Mouse (Mus musculus) forebrain, embryonic 13.5 days (tissue): ENCODE measurements around the gene Fn1. TPM values are rescaled to one million over a fixed set of nuclear protein-coding genes. Genes with fewer than 3 reads are reported as not detected.

Experiments used
- ATAC-seq: fragments of 200-750 bp; cut with Nextera tagmentation; 2 replicates; pipeline ENCODE4 v1.8.0; 2017
- H3K27ac ChIP-seq: fragments of 300-500 bp; sonication (generic); 2 replicates; pipeline ENCODE4 v1.5.1; 2015; ENCODE audit warnings: inconsistent platforms, mild to moderate bottlenecking, moderate library complexity
- H3K27me3 ChIP-seq: fragments of 300-500 bp; sonication (generic); 2 replicates; pipeline ENCODE4 v1.6.1; 2015; ENCODE audit warnings: mild to moderate bottlenecking, inconsistent platforms
- H3K36me3 ChIP-seq: fragments of 300-500 bp; sonication (generic); 2 replicates; pipeline ENCODE4 v1.6.1; 2015; ENCODE audit warnings: mild to moderate bottlenecking, inconsistent platforms; ENCODE audit not compliant: poor library complexity, severe bottlenecking
- H3K4me1 ChIP-seq: fragments of 300-500 bp; sonication (generic); 2 replicates; pipeline ENCODE4 v1.6.1; 2015; ENCODE audit warnings: inconsistent platforms
- H3K4me2 ChIP-seq: fragments of 300-500 bp; sonication (generic); 2 replicates; pipeline ENCODE4 v1.6.1; 2015; ENCODE audit warnings: inconsistent platforms, mild to moderate bottlenecking, moderate library complexity
- H3K4me3 ChIP-seq: fragments of 300-500 bp; sonication (generic); 2 replicates; pipeline ENCODE4 v1.5.1; 2015; ENCODE audit warnings: mild to moderate bottlenecking, inconsistent platforms
- H3K9ac ChIP-seq: fragments of 300-500 bp; sonication (generic); 2 replicates; pipeline ENCODE4 v1.6.1; 2015; ENCODE audit warnings: mild to moderate bottlenecking, inconsistent platforms
- H3K9me3 ChIP-seq: fragments of 300-500 bp; sonication (generic); replicated peaks from 2 replicates; pipeline ENCODE4 v1.6.1; 2016; ENCODE audit warnings: inconsistent platforms
- WGBS: fragments of 180-500 bp; shearing (Covaris S2); methylation state at CpG from one replicate; pipeline ENCODE4 v1.1.7; 2015; 5-methylcytosine and 5-hydroxymethylcytosine counted together
- polyA plus RNA-seq: library from polyadenylated mRNA; unstranded; fragments of >200 nt; fragmentation: Nextera tagmentation; extraction: Ambion mirVana; gene quantifications from 2 replicates; pipeline ENCODE4 v1.2.1, GENCODE M21; 2015

Fn1 gene
- polyA plus RNA-seq, 1 experiment from 2014 or later: 31.2 TPM

- Histone ChIP-seq H3K27me3 (no peaks in the 10 kb centered on the region), H3K4me1 (no peaks in the 10 kb centered on the region), H3K27ac (no peak overlapping the region), H3K36me3 (peaks cover 37% of the 10 kb centered on the region), H3K4me3 (no peak overlapping the region), H3K4me2 (no peak overlapping the region), H3K9ac (no peak overlapping the region), H3K9me3 (no peaks in the 10 kb centered on the region)
- ATAC-seq: no peak
- 89% methylated on average over 7 of the region's 7 CpGs for WGBS
Measured at GRCm38 (mm10) chr1:71583900-71584299, 69.1 kb downstream of the Fn1 start.

- H3K27me3 ChIP-seq: no peaks in the 10 kb centered on the region
- no peak overlapping the region for H3K4me2 ChIP-seq
- no peaks in the 10 kb centered on the region for H3K4me1 ChIP-seq
- 93% methylated on average over 8 of the region's 8 CpGs for WGBS
- no peak overlapping the region for H3K4me3 ChIP-seq
- peaks cover 41% of the 10 kb centered on the region for H3K36me3 ChIP-seq
- H3K27ac ChIP-seq: no peak overlapping the region
- H3K9ac ChIP-seq: no peak overlapping the region
- ATAC-seq: no peak
- no peaks in the 10 kb centered on the region for H3K9me3 ChIP-seq
Measured at GRCm38 (mm10) chr1:71583302-71583701, 69.7 kb downstream of the Fn1 start.

GRCm38 (mm10) chr1:71580408-71580807, 72.6 kb downstream of the Fn1 start:
- no peak for ATAC-seq
- WGBS: 92% methylated on average over 12 of the region's 12 CpGs
- Histone ChIP-seq H3K9me3 (no peaks in the 10 kb centered on the region), H3K4me3 (no peak overlapping the region), H3K4me1 (no peaks in the 10 kb centered on the region), H3K27me3 (no peaks in the 10 kb centered on the region), H3K36me3 (peaks cover 46% of the 10 kb centered on the region), H3K9ac (no peak overlapping the region), H3K27ac (no peak overlapping the region), H3K4me2 (no peak overlapping the region)

GRCm38 (mm10) chr1:71579526-71579925, 73.5 kb downstream of the Fn1 start:
- H3K36me3 ChIP-seq: peaks cover 49% of the 10 kb centered on the region
- H3K27ac ChIP-seq: no peak overlapping the region
- 92% methylated on average over 4 of the region's 4 CpGs for WGBS
- no peak overlapping the region for H3K9ac ChIP-seq
- ATAC-seq: no peak
- H3K4me2 ChIP-seq: no peak overlapping the region
- H3K4me1 ChIP-seq: no peaks in the 10 kb centered on the region
- no peak overlapping the region for H3K4me3 ChIP-seq
- no peaks in the 10 kb centered on the region for H3K9me3 ChIP-seq
- H3K27me3 ChIP-seq: no peaks in the 10 kb centered on the region

- no peak overlapping the region for H3K4me2 ChIP-seq
- 97% methylated on average over 6 of the region's 6 CpGs for WGBS
- no peak overlapping the region for H3K27ac ChIP-seq
- H3K9ac ChIP-seq: no peak overlapping the region
- H3K36me3 ChIP-seq: peaks cover 72% of the 10 kb centered on the region
- H3K4me3 ChIP-seq: no peak overlapping the region
- H3K4me1 ChIP-seq: no peaks in the 10 kb centered on the region
- no peak for ATAC-seq
- no peaks in the 10 kb centered on the region for H3K27me3 ChIP-seq
- H3K9me3 ChIP-seq: no peaks in the 10 kb centered on the region
Measured at GRCm38 (mm10) chr1:71576837-71577236, 76.2 kb downstream of the Fn1 start.

- Histone ChIP-seq H3K27me3 (no peaks in the 10 kb centered on the region), H3K4me3 (no peak overlapping the region), H3K4me2 (no peak overlapping the region), H3K9ac (no peak overlapping the region), H3K27ac (no peak overlapping the region), H3K4me1 (no peaks in the 10 kb centered on the region), H3K9me3 (no peaks in the 10 kb centered on the region), H3K36me3 (peaks cover 80% of the 10 kb centered on the region)
- no peak; the same call in 1 of the 2 replicates for ATAC-seq
- 92% methylated on average over 7 of the region's 7 CpGs for WGBS
Measured at GRCm38 (mm10) chr1:71575987-71576386, 77.0 kb downstream of the Fn1 start.

GRCm38 (mm10) chr1:71570116-71570515, 82.9 kb downstream of the Fn1 start:
- Histone ChIP-seq H3K9ac (no peak overlapping the region), H3K4me1 (no peaks in the 10 kb centered on the region), H3K4me3 (no peak overlapping the region), H3K27me3 (no peaks in the 10 kb centered on the region), H3K27ac (no peak overlapping the region), H3K36me3 (peaks cover 79% of the 10 kb centered on the region), H3K9me3 (no peaks in the 10 kb centered on the region), H3K4me2 (no peak overlapping the region)
- ATAC-seq: no peak
- WGBS: 80% methylated on average over 4 of the region's 4 CpGs

- no peaks in the 10 kb centered on the region for H3K4me1 ChIP-seq
- H3K4me2 ChIP-seq: no peak overlapping the region
- WGBS: 77% methylated on average over 16 of the region's 16 CpGs
- H3K9me3 ChIP-seq: no peaks in the 10 kb centered on the region
- peak; percentile 51; the same call in 1 of the 2 replicates for ATAC-seq
- peaks cover 85% of the 10 kb centered on the region for H3K36me3 ChIP-seq
- H3K9ac ChIP-seq: no peak overlapping the region
- H3K27ac ChIP-seq: no peak overlapping the region
- H3K27me3 ChIP-seq: no peaks in the 10 kb centered on the region
- no peak overlapping the region for H3K4me3 ChIP-seq
Measured at GRCm38 (mm10) chr1:71567884-71568605, 85.0 kb downstream of the Fn1 start.

GRCm38 (mm10) chr1:71564291-71564690, 88.7 kb downstream of the Fn1 start:
- Histone ChIP-seq H3K4me2 (no peak overlapping the region), H3K4me3 (no peak overlapping the region), H3K27me3 (no peaks in the 10 kb centered on the region), H3K9me3 (peaks cover 6% of the 10 kb centered on the region; the same call in 1 of the 2 replicates), H3K36me3 (peaks cover 76% of the 10 kb centered on the region), H3K9ac (no peak overlapping the region), H3K4me1 (no peaks in the 10 kb centered on the region), H3K27ac (no peak overlapping the region)
- 96% methylated on average over 7 of the region's 7 CpGs for WGBS
- no peak for ATAC-seq

- Histone ChIP-seq H3K36me3 (peaks cover 49% of the 10 kb centered on the region), H3K4me2 (no peak overlapping the region), H3K4me1 (peaks cover 13% of the 10 kb centered on the region; the same call in 1 of the 2 replicates), H3K9me3 (peaks cover 6% of the 10 kb centered on the region; the same call in 1 of the 2 replicates), H3K4me3 (no peak overlapping the region), H3K9ac (no peak overlapping the region), H3K27ac (no peak overlapping the region), H3K27me3 (no peaks in the 10 kb centered on the region)
- no peak for ATAC-seq
- WGBS: 93% methylated on average over 4 of the region's 4 CpGs
Measured at GRCm38 (mm10) chr1:71560626-71561025, 92.4 kb downstream of the Fn1 start.

GRCm38 (mm10) chr1:71556688-71557612, 96.0 kb downstream of the Fn1 start, which contains the start of gene Atic:
Gene Atic, plus strand, starts transcription at chr1:71557150.
- peak within 1 kb of the TSS; percentile 59 for H3K4me3 ChIP-seq
- H3K36me3 ChIP-seq: peaks cover 25% of the 10 kb centered on the region
- peak within 1 kb of the TSS; percentile 72 for H3K9ac ChIP-seq
- no peaks in the 10 kb centered on the region for H3K27me3 ChIP-seq
- H3K27ac ChIP-seq: 0 out of 2 replicates have a peak within 1 kb of the TSS, but pooled peaks have one; percentile 14
- peak within 1 kb of the TSS; percentile 82 for H3K4me2 ChIP-seq
- H3K4me1 ChIP-seq: peaks cover 13% of the 10 kb centered on the region; the same call in 1 of the 2 replicates
- peak; percentile 99 for ATAC-seq
- under 1% methylated on average over 51 of the region's 55 CpGs for WGBS
- peaks cover 6% of the 10 kb centered on the region; the same call in 1 of the 2 replicates for H3K9me3 ChIP-seq

- no peak overlapping the region for H3K9ac ChIP-seq
- no peak overlapping the region for H3K27ac ChIP-seq
- H3K36me3 ChIP-seq: no peaks in the 10 kb centered on the region
- H3K4me2 ChIP-seq: no peak overlapping the region
- H3K4me1 ChIP-seq: no peaks in the 10 kb centered on the region
- H3K9me3 ChIP-seq: no peaks in the 10 kb centered on the region
- no peaks in the 10 kb centered on the region for H3K27me3 ChIP-seq
- no peak for ATAC-seq
- H3K4me3 ChIP-seq: no peak overlapping the region
- 81% methylated on average over 10 of the region's 10 CpGs for WGBS
Measured at GRCm38 (mm10) chr1:71550626-71551195, 102.3 kb downstream of the Fn1 start.
